Mouse (Mus musculus): Measurements from ENCODE around the gene Ugt1a6b.
"Not testable (repeated sequence)": the region's sequence is repeated elsewhere in the genome, so short reads cannot be mapped to it uniquely, and the experiment has no call there.

Ugt1a6b gene

DNA sequence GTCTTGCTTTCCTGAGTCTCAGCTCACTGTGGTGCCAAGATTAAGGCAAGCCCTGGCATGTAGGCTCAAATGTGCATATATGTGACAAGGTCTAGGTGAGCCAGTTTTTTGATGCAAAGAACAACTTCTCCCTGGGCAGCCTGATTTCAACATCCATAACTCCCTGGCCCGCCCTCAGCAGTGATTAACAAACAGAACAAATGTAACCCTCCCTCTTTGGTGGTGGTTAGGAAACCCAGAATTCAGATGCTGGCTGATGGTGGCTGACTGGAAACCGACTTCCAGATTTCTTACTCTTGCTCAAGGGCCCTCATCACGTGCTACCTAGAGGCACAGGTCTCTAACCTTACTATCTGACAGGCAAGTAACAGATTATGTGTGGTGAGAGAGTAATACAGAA is at the start of gene Ugt1a6b:
TSS of gene Ugt1a6b (plus strand) at position 234 of the 400 bp plus-strand sequence.
- DNase-seq (ENCODE audit: low read depth, low spot score) = not testable (repeated sequence)

- no peak for DNase-seq (ENCODE audit: low read depth, low spot score)
Measured at GRCm38 (mm10) chr1:88055088-88055487, 48.0 kb upstream of the Ugt1a6b start, which contains the start of gene Ugt1a10. TSS of gene Ugt1a10 (plus strand) at chr1:88055388.

DNA sequence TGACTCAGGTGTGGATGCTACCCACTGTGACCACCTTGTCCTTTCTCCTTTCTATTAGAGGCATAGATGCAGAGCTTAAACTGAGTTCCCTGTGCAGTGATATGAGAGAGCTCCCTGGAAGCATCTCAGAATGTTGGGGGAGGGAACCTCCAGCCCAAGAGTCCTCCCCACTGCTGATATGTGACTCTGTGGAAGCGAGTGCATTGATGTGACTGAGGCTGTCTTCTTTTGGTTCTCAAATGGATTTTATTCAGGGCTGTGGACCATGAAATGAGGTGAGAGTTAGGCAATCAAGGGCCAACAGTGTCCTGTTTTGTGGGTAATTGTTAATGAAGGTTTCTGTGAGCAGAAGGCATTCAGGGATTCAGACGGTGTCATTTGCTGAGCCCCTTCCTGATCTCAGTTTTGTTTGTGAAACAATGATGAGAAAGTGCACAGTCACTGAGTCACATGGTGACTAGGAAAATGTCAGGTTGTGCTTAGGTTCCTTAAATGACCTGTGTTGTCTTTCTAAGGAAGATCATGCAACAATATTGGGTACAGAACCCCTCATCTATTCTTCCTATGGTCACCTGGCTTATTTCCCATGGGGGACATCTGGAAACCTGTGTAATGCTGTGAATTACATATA is 36.5 kb upstream of the Ugt1a6b start:
- not testable (repeated sequence) for DNase-seq (ENCODE audit: low read depth, low spot score)

- DNase-seq (ENCODE audit: low read depth, low spot score) = no peak
Measured at GRCm38 (mm10) chr1:88070495-88070894, 32.6 kb upstream of the Ugt1a6b start, which contains the start of gene Ugt1a9. TSS of gene Ugt1a9 (plus strand) at chr1:88070800.

DNA sequence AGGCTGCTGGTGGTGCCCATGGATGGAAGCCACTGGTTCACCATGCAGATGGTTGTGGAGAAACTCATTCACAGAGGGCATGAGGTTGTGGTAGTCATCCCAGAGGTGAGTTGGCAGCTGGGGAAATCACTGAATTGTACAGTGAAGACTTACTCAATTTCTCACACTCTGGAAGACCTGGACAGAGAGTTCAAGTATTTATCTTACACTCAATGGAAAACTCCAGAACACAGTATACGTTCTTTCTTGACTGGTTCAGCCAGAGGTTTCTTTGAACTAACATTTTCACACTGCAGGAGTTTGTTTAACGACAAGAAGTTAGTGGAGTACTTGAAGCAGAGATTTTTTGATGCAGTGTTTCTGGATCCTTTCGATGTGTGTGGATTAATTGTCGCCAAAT is 32.1 kb upstream of the Ugt1a6b start:
- DNase-seq (ENCODE audit: low read depth, low spot score) = no peak

DNA sequence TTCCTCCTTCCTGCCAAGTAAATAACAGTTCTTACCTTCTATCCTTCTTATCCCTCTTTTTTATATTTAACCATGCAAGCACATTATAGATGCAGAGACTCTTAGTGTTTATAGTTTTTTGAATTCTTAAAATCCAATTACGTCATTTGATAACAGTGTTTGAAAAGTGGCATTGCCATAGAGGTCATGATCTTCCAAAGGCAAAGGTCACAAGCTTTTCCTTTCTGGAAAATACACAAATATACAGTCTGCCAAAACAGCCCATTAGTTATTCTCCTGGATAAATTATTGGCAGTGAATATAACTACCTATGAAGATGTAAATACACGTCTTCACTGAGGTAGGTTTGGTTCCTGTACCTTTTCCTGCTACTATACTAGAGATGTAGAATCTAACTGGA is 28.6 kb upstream of the Ugt1a6b start:
- DNase-seq (ENCODE audit: low read depth, low spot score) = no peak

GRCm38 (mm10) chr1:88077128-88077527 is 25.9 kb upstream of the Ugt1a6b start:
- DNase-seq (ENCODE audit: low read depth, low spot score) = no peak

GRCm38 (mm10) chr1:88081670-88082069 is 21.4 kb upstream of the Ugt1a6b start:
- DNase-seq (ENCODE audit: low read depth, low spot score) = no peak

DNA sequence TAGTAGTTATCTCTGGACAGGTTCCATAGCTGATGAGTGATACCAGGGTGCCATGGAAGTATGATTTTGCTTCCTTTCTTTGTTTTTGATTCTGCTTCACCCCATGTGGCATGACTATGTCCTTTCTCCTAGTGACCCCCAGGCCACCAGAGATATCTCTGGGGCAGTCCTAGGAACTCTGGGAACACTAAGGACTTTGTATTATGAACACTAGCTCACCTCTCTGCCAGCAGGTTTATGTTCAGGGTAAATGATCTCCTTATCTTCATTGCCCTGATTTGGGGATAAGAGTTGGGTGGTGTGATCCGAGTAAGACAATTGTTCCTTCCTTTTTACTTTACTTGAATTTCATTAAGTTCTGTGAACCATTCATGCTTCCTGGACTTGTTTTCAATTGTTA is 16.9 kb upstream of the Ugt1a6b start:
- no peak for DNase-seq (ENCODE audit: low read depth, low spot score)

GRCm38 (mm10) chr1:88087513-88087912 is 15.5 kb upstream of the Ugt1a6b start, which contains the start of gene Ugt1a8:
TSS of gene Ugt1a8 (plus strand) at chr1:88087813.
- DNase-seq (ENCODE audit: low read depth, low spot score) = no peak

- no peak for DNase-seq (ENCODE audit: low read depth, low spot score)
Measured at GRCm38 (mm10) chr1:88092341-88092740, 10.7 kb upstream of the Ugt1a6b start.

DNA sequence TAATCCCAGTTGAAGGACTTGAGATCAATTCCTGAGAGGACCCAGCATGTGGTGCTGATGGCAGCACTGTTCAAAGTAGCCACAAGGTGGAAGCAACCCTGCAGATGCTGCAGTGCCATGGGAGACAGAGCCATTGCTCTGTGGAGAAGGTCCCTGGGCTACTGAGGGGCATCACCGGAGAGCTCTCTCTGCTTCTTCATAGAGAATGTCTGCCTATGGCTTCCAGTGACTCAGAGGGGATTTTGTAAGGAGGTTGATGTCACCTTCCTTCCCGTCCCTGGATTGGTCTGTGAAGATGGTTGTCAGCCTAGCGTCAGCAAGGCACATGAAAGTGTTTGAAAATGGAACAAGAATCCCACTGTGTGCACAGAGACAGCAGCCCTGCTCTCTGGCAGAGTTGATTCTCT is 8.8 kb upstream of the Ugt1a6b start:
- not testable (repeated sequence) for DNase-seq (ENCODE audit: low read depth, low spot score)

DNA sequence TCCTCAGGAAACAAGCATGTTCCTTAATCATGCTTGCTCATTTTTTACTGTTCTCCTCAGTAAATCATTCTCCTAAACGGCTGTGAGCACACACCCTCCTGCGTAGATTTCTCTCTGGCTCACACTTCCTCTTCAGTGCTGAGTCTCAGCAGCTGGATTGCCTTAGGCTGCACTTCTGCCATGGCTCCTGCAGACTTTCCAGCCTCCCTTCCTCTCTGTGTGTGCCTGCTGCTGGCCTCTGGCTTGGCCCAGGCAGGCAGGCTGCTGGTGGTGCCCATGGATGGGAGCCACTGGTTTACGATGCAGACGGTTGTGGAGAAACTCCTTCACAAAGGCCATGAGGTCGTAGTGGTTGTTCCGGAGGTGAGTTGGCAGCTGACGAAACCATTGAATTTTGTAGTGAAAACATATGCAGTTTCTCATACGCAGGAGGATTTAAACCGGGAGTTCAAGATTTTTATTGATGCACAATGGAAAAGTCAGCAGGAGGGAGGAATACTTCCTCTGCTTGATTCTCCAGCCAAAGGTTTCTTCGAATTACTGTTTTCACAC is 8.0 kb upstream of the Ugt1a6b start, which contains the start of gene Ugt1a7c:
TSS of gene Ugt1a7c (plus strand) at position 122 of the 552 bp plus-strand sequence.
- DNase-seq (ENCODE audit: low read depth, low spot score) = no peak

DNA sequence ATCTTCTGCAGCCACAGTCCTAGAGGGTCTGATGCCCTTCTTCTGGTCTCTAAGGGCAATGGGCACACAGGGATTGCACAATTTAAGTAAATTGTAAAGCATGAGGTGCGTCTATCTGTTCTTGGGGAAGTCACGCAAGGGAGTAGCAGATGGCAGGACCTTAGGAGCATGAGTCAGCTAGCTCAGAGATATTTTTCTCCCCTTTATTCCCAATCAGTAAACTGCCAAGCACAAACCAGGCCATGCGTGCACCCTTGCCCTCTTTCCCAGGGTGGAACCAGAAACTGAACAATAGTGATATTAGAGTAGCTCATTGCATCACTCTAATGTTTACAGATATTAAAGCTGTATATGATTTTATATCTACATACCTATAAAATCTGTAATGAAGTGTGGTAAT is 4.5 kb upstream of the Ugt1a6b start:
- not testable (repeated sequence) for DNase-seq (ENCODE audit: low read depth, low spot score)

DNA sequence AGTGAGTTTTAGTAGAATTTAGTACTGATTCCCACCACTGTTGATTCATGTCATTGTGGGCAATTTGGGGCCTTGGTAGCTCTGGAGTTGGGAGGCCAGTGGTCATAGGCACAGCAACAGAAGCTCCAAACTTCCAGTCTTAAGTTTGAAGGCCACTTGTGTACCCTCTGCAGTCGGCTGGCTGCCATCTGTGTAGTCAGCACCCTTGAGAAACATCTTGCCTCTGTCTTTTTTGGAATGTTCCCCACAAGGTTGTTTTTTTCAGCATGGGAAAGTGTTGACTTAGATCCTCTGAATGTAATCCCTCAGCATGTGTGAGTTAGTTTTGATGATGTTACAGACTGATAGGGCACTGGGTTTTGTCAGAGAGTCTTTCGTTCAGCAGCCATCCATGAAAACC is 3.4 kb upstream of the Ugt1a6b start:
- not testable (repeated sequence) for DNase-seq (ENCODE audit: low read depth, low spot score)

DNA sequence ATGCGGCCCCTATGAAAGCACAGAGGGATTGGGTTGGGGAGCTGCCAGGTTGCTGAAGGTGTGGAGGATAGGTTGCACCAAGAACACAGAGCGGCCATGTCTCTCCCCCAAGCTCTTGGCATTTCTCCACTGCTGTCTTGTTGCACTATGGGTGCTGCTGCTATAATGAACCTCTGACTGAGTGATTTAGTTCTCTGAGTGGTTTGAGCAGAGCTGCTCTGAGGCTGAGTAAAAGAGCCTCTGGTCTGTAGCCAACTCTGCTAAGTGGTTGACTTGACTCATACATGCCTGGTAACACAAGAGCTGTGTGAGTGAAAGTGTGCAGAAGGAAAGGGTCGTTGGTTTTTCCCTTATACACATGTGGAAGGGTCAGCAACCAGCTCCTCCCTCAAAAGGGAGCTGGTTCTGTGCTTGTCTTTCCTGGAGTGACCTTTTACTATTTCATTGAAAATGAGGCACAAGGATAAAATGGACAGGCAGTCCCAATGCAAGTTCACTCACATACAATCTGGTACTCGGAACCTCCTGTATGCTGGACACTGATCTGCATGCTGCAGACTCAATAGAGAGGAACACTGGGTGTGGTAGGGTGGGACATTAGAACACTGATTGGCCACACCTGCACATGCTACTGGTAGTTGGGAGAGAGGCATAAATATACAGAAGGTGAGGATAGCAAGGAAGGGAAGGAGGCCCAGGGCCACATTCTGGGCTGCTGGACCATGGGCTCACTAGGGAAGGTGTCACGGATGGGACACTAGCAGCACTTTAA is 831 bp downstream of the Ugt1a6b start:
- not testable (repeated sequence) for DNase-seq (ENCODE audit: low read depth, low spot score)

- no peak for DNase-seq (ENCODE audit: low read depth, low spot score)
Measured at GRCm38 (mm10) chr1:88104667-88105430, 1.8 kb downstream of the Ugt1a6b start.

DNA sequence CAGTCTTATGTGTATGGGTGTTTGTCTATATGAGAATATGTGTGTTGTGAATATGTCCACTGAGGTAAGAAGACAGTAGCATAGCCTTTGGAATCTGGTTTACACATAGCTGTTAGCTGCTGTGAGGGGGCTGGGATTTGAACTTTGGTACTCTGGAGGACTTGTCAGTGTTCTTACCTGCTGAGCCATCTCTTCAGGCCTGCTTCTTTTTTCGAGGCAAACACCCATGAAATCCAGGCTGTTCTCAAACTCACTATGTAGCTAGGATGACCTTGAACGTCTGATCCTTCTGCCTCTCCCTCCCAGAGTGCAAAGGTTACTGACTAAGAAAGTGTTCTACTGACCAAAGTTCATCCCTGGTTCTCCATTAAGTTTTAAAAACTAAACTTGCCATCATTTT is 2.6 kb downstream of the Ugt1a6b start:
- no peak for DNase-seq (ENCODE audit: low read depth, low spot score)

- DNase-seq (ENCODE audit: low read depth, low spot score) = not testable (repeated sequence)
Measured at GRCm38 (mm10) chr1:88109027-88109557, 6.0 kb downstream of the Ugt1a6b start.

DNA sequence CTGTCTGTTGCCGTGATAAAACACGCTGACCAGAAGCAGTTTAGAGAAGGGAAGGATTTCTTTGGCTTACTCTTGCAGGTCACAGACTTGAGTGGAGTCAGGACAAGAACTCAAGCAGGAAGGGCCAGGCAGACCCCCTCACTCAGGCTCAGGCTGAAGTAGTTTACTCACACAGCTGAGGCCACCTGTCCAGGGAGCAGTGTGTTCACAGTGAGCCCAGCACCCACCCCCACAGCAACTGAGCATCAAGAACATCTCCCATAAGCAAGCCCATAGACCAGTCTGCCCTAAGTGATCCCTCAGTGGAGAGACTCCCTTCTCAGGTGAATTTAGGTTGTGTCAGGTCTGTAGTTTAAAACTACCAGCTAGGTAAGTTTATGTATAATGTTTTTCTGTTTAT is 6.6 kb downstream of the Ugt1a6b start:
- DNase-seq (ENCODE audit: low read depth, low spot score) = not testable (repeated sequence)

GRCm38 (mm10) chr1:88112769-88113168 is 9.7 kb downstream of the Ugt1a6b start:
- not testable (repeated sequence) for DNase-seq (ENCODE audit: low read depth, low spot score)

All from CD4-positive helper T cell, adult 2 months (primary cell).